Mouse (Mus musculus): ENCODE measurements at regions not wholly inside any gene's neighbourhood (a gene's known extent, or its start where the extent isn't known, plus 50 kb on each side); places are given as distances from the start of the nearest gene placed in this dataset.

DNA sequence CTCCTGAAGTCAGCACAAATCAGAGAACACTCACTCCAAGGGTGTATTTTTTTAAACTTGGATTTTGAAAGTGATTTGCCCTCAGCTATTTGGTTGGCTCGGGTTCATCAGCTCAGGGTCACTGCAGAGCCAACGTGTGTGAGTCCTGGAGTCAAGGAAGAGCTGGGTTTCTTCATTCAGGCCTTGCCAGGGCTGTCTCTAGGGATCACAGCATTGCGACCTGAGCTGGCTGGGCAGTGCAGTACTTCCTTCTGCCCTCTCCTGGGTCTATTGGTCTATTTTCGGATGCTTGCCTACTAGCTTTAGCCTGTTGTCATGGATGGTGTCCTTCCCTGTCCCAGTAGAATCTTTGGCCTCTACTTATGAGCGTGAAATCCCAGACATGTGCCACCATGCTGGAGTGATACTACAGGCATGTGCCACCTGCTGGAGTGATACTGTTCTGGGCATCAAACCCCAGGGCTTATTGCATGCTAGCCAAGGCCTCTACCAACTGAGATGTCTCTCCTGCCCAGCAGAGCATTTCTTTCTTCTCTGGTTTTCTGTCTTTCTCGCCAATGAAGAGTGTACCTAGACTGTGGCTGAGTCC lies 211.7 kb upstream of the Rbfox1 start:
- no peak for DNase-seq (ENCODE audit: low read depth, low spot score)

DNA sequence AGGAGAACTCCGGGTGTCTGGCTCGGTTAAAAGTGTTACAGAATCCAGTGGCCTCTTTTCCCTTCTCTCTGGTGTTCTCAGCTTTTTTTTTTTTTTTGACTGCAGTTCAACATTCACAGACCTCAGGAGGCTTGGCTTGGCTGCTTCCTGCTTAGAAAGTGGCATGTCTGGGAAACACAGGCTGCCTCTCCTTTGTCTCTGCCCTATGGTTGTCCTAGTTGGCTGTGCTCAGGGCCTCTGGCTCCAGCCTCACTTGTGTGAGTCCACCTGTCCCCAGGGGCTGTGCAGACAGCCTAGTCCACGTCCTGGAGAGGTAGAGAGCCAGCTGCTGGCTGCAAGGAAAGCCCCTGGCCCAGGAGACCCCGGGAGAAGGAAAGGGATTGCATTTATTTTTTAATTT lies 212.3 kb upstream of the Rbfox1 start:
- DNase-seq (ENCODE audit: low read depth, low spot score), result no peak

GRCm38 (mm10) chr16:5668403-5668967 lies 216.7 kb upstream of the Rbfox1 start:
- no peak for DNase-seq (ENCODE audit: low read depth, low spot score)

GRCm38 (mm10) chr16:5661918-5662317 lies 223.2 kb upstream of the Rbfox1 start:
- no peak for DNase-seq (ENCODE audit: low read depth, low spot score)

- no peak for DNase-seq (ENCODE audit: low read depth, low spot score)
These were observed 233.6 kb upstream of the Rbfox1 start for GRCm38 (mm10) chr16:5651551-5651950.

- DNase-seq (ENCODE audit: low read depth, low spot score), result no peak
These were observed 234.2 kb upstream of the Rbfox1 start for GRCm38 (mm10) chr16:5651002-5651401.

DNA sequence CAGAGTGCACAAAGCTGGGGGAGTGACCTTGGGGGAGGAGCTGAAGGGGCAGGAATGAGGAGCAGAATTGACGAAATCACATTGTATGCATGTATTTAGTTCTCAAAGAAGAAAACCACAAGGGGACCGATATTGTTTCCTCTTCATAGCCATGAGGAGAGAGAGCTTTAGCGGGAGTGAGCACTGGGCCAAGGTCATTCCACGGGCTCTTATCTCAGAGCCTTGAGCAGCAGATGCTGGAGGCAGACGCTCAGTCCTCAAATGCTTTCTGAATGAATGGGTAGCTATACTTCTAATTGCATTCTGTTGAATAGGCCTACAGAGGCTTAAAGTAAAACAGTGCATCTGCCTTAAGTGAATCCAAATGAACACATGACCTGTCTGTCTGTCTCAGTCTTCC lies 245.2 kb upstream of the Rbfox1 start:
- DNase-seq (ENCODE audit: low read depth, low spot score), result no peak

DNA sequence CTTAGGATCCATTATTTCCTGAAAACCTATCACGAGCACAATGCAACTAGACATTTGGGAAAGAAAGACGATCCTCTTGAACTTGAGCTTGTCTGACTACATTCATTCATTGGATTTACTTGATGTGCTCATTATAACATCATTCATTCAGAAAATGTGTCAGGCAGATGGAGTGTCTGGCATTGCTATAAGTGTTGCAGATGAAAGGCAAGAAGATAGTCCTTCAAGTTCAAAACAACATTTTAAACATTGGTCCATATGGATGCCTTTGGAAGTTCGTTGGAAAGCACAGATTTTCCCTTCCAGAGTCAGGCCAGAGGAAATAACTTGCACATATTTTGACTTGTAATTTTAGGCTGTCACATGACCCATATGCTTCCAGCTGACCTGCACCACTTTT lies 255.2 kb upstream of the Rbfox1 start:
- no peak for DNase-seq (ENCODE audit: low read depth, low spot score)

DNA sequence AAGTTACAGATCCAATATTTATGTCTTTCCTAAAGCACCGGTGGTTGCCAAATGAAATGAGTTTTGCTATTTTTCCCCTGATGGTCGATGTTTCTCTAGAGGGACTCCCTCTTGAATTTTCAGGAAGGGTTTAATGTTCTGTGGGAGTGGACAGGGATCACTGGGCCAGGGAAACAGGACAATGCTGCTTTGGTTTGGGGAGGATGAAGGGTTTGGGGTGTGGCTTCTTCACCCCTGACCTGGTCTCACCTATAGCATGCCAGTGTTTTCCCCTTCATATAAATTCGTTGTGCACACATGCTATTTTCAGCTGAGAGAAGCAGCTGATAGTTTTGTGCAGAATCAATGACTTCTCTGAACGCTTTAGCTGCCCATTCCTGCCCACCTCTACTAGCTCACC lies 257.2 kb upstream of the Rbfox1 start:
- no peak for DNase-seq (ENCODE audit: low read depth, low spot score)

GRCm38 (mm10) chr16:5627117-5627909 lies 257.8 kb upstream of the Rbfox1 start:
- DNase-seq (ENCODE audit: low read depth, low spot score), result no peak

DNA sequence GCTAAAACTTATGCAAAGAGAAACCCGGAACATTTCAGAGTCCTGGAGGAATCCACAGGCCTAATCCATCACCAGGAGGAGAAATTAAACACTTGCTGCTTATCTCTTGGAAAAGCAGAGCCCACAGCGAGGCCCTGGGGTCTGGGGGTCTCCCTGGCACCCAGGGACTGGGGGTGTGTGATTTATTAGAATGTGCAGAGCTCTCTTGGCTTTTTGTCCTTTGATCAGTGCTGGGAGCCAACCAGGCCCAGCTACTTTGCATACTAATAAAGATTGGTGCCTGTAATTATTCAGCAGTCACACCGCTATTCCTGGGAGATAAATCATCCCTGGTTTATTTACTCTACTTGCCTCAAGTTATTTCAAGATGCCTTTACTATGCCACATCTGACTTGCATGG lies 260.0 kb upstream of the Rbfox1 start:
- DNase-seq (ENCODE audit: low read depth, low spot score), result no peak

DNA sequence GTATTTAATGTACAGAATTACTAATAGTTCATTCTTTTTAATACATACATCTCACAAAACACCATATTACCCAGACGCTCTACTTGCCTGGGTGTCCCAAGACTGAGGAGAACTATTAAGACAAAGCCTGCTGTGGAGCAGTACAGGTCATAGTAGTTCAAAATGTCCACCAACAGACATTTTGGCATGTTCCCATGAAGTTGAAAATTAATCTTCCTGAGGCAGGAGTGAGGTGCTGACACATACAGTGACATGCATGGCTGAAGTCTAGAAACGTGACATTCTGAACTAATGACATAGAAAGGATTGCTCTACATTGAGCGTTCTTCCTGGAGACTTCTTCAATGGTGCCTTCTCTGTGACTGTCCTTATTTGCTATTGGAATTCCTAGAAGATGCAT lies 264.6 kb upstream of the Rbfox1 start:
- DNase-seq (ENCODE audit: low read depth, low spot score), result no peak

- no peak for DNase-seq (ENCODE audit: low read depth, low spot score)
These were observed 268.8 kb upstream of the Rbfox1 start for GRCm38 (mm10) chr16:5616356-5616755.

- no peak for DNase-seq (ENCODE audit: low read depth, low spot score)
These were observed 289.8 kb upstream of the Rbfox1 start for GRCm38 (mm10) chr16:5595359-5595758.

DNA sequence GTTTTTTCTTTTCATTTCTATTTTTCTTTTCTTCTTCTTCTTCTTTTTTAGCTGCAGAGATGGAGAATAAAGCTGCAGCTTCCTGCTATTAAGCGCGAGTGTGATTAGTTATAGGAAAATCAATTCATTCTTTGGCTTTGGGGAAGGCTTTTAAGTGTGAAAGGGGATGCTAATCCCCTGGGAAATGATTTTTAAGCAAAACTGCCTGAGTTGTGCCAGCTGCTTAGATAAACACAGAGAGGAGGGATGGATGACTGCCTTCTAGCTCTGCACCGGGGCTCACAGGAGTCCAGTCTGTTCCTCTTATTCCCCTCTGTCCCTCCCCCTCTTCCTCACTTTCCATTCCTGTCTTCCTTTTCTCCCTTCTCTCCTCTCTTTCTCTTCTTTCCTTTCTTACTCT lies 306.8 kb upstream of the Rbfox1 start:
- DNase-seq (ENCODE audit: low read depth, low spot score), result no peak

GRCm38 (mm10) chr16:5572780-5573179 lies 312.4 kb upstream of the Rbfox1 start:
- no peak for DNase-seq (ENCODE audit: low read depth, low spot score)

DNA sequence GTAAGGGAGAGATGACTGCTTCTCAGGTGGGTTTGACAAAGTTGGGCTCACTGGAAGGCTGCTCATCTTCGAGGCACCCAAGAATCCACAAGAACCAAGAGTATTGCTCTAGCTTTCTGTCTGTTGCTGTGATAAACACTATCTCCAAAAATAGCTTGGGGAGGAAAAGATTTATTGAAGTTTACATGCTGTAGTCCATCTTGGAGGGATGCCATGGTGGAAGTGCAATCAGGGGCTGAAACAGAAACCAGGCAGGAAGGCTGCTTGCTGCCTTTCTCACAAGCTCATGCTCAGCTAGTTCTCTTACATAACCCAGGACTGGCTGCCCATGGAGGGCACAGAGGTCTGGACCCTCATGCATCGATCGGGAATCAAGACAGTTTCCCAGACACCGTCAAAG lies 314.5 kb upstream of the Rbfox1 start:
- DNase-seq (ENCODE audit: low read depth, low spot score), result no peak

GRCm38 (mm10) chr16:5569101-5569500 lies 313.3 kb upstream of the Eef2kmt start:
- DNase-seq (ENCODE audit: low read depth, low spot score), result no peak

DNA sequence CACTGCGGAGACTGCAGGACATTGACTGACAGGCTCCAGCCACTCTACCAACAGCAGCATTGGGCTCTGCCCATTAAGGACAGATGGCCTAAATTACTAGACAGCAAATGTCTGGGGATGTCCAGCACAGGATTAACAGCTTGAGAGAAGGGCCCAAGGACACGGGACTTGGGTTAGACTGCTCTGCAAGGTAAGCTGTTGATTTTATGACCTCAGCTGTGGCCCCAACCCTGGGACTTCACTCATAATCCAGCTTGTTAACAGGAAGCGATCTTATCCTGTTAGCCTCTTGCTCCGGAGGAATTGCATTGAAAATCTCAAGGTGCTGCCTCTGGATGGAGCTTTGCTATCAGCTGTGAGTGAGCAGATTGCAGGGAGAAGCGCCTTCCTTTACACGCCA lies 293.2 kb upstream of the Eef2kmt start:
- DNase-seq (ENCODE audit: low read depth, low spot score), result no peak

DNA sequence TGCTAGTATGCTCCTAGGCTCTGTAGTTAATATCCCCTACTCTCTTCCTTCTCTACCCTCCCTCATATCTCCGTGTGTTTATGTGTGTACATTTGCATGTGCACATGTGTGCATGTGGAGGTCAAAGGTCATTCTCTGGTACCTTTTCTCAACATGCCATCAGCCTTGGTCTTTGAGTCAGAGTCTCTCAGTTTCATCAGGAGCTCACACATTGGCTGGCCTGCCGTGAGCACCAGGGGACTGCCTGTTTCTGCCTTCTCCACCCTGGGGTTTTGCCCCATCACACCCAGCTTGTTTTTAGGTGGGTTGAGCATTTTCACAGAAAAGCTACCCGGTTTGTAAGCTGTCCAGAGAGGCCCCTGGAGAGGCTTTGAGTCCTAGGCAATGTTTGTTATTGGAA lies 292.8 kb upstream of the Eef2kmt start:
- no peak for DNase-seq (ENCODE audit: low read depth, low spot score)

- DNase-seq (ENCODE audit: low read depth, low spot score), result no peak
These were observed 291.0 kb upstream of the Eef2kmt start for GRCm38 (mm10) chr16:5546808-5547207.

DNA sequence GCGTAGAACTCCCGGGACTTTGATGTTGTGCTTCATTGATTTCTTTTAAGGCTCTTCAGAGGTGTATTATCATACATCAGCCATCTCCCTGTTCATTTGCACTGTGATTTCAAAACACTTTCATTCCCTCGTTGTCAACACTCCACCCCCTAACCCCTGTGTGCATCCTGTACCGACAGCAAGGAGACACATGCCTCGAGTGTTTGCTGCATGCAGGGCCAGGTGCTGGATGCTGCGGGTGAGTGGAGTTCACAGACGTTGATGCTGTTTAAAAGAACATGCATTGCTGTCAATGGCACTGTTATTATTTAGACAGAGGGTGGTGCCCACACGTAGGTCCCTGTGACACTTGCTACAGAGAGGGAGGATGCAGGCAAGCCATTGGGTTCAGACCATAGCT lies 290.0 kb upstream of the Eef2kmt start:
- DNase-seq (ENCODE audit: low read depth, low spot score), result no peak

DNA sequence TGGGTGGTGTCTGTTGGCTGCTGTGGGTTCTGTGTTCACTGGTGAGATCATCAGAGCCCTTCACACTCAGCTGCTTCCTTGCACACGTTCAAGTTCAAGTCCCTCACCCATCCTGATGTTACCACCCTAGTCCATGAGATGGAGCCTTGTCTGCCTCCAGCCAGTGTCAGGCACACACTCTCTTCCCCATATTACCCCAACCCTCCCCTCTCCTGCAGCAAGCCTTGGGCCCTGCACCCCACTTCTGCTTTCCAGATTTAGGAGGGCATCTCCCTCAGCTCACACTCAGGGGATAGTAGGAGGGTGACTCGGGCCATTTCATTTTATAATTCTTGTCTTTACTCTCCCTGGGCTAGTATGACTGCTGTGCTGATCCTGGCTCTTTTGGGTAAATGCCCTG lies 288.7 kb upstream of the Eef2kmt start:
- DNase-seq (ENCODE audit: low read depth, low spot score), result no peak
